Mouse (Mus musculus): ENCODE results near the gene Gm3402. TPM values are rescaled to one million over a fixed set of nuclear protein-coding genes. Genes with fewer than 3 reads are reported as not detected.
"Not testable (repeated sequence)": the region's sequence is repeated elsewhere in the genome, so short reads cannot be mapped to it uniquely, and the experiment has no call there.

Gene Gm3402
- not detected in 2 replicates for polyA plus RNA-seq (2014; fragmentation: Nextera tagmentation; extraction: Ambion mirVana)

DNA sequence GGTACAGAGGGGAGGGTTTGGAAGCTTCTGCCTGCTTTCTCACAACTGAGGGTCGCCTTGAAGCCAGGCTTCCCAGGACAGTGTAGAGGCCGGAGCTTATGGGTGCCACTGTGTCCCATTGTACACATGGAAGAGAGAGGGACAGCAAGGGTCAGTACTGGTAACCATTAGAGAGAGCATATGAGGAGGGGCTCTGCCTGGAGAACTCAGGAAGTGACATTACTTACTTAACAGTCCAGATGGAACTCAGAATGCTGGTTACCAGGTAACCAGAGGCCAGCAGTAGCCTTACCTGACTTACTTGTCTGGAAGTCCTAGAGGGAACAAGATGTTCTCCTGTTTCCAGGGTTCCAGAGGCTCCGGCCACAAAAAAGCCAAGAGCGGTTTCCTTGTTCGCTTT is at the start of gene Gm3402:
Gene Gm3402 (plus strand): TSS at position 301 of the 400 bp plus-strand sequence.
- not testable (repeated sequence) for H3K4me3 ChIP-seq (replicated peaks; ENCODE audit: low read length); H3K4me1 ChIP-seq (replicated peaks; ENCODE audit: control insufficient read depth, insufficient read depth, low read length)
- WGBS = no CpG with 5 or more reads among the region's 5 CpGs

DNA sequence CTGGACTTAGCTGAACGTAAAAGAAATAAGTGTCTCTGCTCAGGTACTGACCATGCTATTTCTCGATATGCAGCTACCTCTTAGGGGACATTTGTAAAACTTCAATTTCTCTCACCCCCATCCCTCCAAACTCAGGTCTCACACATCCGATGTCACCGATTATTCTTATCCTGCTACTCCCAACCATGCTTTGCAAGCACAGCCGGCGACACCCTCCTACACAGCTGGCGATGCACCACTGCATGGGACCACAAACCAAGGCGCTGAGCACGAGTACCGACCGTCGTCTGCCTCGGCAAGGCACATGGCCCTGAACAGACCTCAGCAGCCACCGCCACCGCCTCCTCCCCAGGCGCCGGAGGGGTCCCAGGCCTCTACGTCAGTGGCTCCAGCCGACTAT is 47.3 kb upstream of the Gm3402 start:
- Histone ChIP-seq H3K4me2 (replicated peaks) (no peak overlapping the region), H3K27me3 (ENCODE audit: control insufficient read depth, insufficient read depth, low read length) (no peaks in the 10 kb centered on the region), H3K4me1 (replicated peaks; ENCODE audit: control insufficient read depth, insufficient read depth, low read length) (no peaks in the 10 kb centered on the region), H3K4me3 (replicated peaks; ENCODE audit: low read length) (no peak overlapping the region), H3K9me3 (ENCODE audit: control insufficient read depth, low read length) (no peaks in the 10 kb centered on the region), H3K27ac (no peak overlapping the region), H3K9ac (no peak overlapping the region), H3K36me3 (replicated peaks; ENCODE audit: control insufficient read depth, insufficient read depth) (peaks cover 71% of the 10 kb centered on the region)
- 96% methylated on average over 19 of the region's 19 CpGs for WGBS
- ATAC-seq (ENCODE audit: low FRiP score) (no peak), DNase-seq (ENCODE audit: low spot score) (no peak)

More for the DNA sequence above, at the start of gene Gm3402:
- not testable (repeated sequence) for H3K9me3 ChIP-seq (ENCODE audit: control insufficient read depth, low read length); H3K27ac ChIP-seq; H3K4me2 ChIP-seq (replicated peaks); ATAC-seq (ENCODE audit: low FRiP score); H3K9ac ChIP-seq; DNase-seq (ENCODE audit: low spot score); H3K36me3 ChIP-seq (replicated peaks; ENCODE audit: control insufficient read depth, insufficient read depth); H3K27me3 ChIP-seq (ENCODE audit: control insufficient read depth, insufficient read depth, low read length)

DNA sequence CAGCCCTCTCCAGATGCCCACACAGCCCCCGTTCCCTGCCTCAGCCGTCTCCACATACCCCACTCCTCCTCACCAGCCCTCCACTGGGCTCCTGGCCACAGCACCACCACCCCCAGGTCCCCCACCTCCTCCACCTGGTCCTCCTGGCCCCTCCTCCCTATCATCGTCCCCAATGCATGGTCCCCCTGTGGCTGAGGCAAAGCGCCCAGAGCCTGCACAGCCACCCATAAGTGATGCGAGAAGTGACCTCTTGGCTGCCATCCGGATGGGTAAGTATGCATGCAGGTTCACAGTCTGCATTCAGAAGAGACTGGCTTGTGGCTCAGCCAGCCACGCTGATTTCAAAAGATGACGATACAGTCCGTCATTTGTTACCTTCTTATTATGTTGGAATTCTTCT is 45.6 kb upstream of the Gm3402 start:
- WGBS = 85% methylated on average over 9 of the region's 9 CpGs

DNA sequence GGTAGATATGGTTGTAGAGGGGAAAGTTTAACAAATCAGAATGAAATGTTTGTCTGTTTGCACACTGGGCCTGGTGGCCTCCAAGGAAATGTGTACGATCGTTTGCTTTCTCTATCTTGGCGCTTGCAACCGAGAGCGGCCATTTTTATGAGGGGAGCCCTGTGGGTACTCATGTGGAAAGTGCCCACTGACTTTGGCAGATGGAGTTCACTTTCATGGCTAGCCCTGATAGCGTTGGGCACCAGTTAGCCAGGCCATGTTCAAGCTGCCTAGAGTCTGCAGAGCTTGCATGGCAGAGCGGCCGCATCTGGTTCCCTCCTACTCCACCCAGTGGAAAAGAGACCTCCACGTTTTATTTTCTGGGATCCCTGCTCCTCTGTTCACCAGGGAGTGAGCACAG is 43.1 kb upstream of the Gm3402 start:
- Histone ChIP-seq H3K27ac (no peak overlapping the region), H3K9me3 (ENCODE audit: control insufficient read depth, low read length) (no peaks in the 10 kb centered on the region), H3K4me2 (replicated peaks) (no peak overlapping the region), H3K27me3 (ENCODE audit: control insufficient read depth, insufficient read depth, low read length) (no peaks in the 10 kb centered on the region), H3K4me3 (replicated peaks; ENCODE audit: low read length) (no peak overlapping the region), H3K9ac (no peak overlapping the region), H3K4me1 (replicated peaks; ENCODE audit: control insufficient read depth, insufficient read depth, low read length) (no peaks in the 10 kb centered on the region), H3K36me3 (replicated peaks; ENCODE audit: control insufficient read depth, insufficient read depth) (peaks cover 54% of the 10 kb centered on the region)
- DNase-seq (ENCODE audit: low spot score) = no peak
- 90% methylated on average over 9 of the region's 9 CpGs for WGBS
- ATAC-seq (ENCODE audit: low FRiP score) = no peak

More for the DNA sequence above, 45.6 kb upstream of the Gm3402 start:
- no peaks in the 10 kb centered on the region for H3K27me3 ChIP-seq (ENCODE audit: control insufficient read depth, insufficient read depth, low read length)
- DNase-seq (ENCODE audit: low spot score) (no peak), ATAC-seq (ENCODE audit: low FRiP score) (no peak)
- peaks cover 61% of the 10 kb centered on the region for H3K36me3 ChIP-seq (replicated peaks; ENCODE audit: control insufficient read depth, insufficient read depth)
- H3K4me3 ChIP-seq (replicated peaks; ENCODE audit: low read length) = no peak overlapping the region
- H3K27ac ChIP-seq = no peak overlapping the region
- no peaks in the 10 kb centered on the region for H3K4me1 ChIP-seq (replicated peaks; ENCODE audit: control insufficient read depth, insufficient read depth, low read length)
- H3K9me3 ChIP-seq (ENCODE audit: control insufficient read depth, low read length) = no peaks in the 10 kb centered on the region
- H3K9ac ChIP-seq = no peak overlapping the region
- H3K4me2 ChIP-seq (replicated peaks) = no peak overlapping the region

DNA sequence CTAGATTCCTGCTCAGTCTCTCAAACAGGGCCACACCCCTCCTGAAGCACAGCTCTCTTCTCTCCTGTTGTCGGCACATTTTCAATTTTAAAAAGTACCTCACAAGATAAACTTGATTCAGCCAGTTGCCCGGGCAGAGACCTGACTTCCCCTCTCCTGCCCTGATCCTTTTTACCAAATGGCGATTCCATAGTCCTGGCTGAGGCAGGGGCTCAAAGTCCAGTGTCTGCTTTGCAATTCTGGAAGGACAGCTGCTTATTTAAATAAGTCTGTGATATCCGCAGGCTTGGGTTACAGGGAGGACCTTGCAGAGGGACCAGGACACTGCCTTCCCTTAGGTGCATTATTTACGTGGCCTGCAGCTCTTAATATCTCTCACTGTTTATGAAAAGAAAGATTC is 42.6 kb upstream of the Gm3402 start:
- Histone ChIP-seq H3K4me2 (replicated peaks) (no peak overlapping the region), H3K4me3 (replicated peaks; ENCODE audit: low read length) (no peak overlapping the region), H3K4me1 (replicated peaks; ENCODE audit: control insufficient read depth, insufficient read depth, low read length) (no peaks in the 10 kb centered on the region), H3K27ac (no peak overlapping the region), H3K36me3 (replicated peaks; ENCODE audit: control insufficient read depth, insufficient read depth) (peaks cover 49% of the 10 kb centered on the region), H3K9ac (no peak overlapping the region), H3K9me3 (ENCODE audit: control insufficient read depth, low read length) (no peaks in the 10 kb centered on the region), H3K27me3 (ENCODE audit: control insufficient read depth, insufficient read depth, low read length) (no peaks in the 10 kb centered on the region)
- ATAC-seq (ENCODE audit: low FRiP score) (no peak), DNase-seq (ENCODE audit: low spot score) (no peak)
- WGBS = 87% methylated on average over 5 of the region's 5 CpGs

DNA sequence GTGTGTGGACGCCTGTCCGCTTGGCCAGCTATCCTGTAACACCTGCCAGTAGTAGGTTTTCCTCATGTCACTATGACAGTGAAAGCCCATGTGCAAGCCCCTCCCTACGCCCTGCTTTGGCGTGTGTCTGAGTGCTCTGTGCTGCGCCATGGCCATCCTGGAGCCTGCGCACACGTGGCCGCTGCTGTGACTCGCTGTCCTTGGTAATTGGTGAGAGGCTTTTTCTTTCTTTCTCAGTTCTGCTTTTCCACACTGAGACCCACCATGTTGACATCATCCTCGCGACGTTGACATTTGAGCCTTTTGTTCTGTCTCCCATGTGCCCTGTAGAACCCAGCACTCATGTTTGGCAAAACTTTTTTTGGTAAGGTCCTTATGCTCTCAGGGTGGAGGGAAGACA is 42.1 kb upstream of the Gm3402 start:
- no peak overlapping the region for H3K4me3 ChIP-seq (replicated peaks; ENCODE audit: low read length)
- no peaks in the 10 kb centered on the region for H3K4me1 ChIP-seq (replicated peaks; ENCODE audit: control insufficient read depth, insufficient read depth, low read length)
- no peak for ATAC-seq (ENCODE audit: low FRiP score)
- no peak overlapping the region for H3K27ac ChIP-seq
- peaks cover 44% of the 10 kb centered on the region for H3K36me3 ChIP-seq (replicated peaks; ENCODE audit: control insufficient read depth, insufficient read depth)
- H3K9ac ChIP-seq = no peak overlapping the region
- 94% methylated on average over 12 of the region's 12 CpGs for WGBS
- H3K27me3 ChIP-seq (ENCODE audit: control insufficient read depth, insufficient read depth, low read length) = no peaks in the 10 kb centered on the region
- no peak for DNase-seq (ENCODE audit: low spot score)
- H3K9me3 ChIP-seq (ENCODE audit: control insufficient read depth, low read length) = no peaks in the 10 kb centered on the region
- H3K4me2 ChIP-seq (replicated peaks) = no peak overlapping the region

DNA sequence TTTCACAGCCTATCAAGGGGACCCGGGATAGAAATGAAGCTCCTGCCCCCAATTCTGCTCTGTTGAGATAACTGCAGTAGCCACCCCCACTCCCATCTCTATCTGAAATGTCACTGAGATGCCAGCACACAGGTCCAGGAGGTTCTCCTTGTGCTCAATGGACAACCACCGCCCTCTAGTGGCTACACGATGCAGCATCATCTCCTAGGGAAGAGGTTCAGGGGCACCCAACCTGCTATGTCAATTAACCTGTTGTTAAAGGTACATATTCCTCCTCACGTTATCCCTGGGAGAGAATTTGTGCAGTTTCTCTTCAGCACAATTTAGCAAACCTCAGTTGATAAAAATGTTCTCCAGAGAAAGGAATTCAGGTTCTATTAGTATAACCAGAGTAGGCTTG is 34.4 kb upstream of the Gm3402 start:
- H3K4me3 ChIP-seq (replicated peaks; ENCODE audit: low read length); DNase-seq (ENCODE audit: low spot score): not testable (repeated sequence)

DNA sequence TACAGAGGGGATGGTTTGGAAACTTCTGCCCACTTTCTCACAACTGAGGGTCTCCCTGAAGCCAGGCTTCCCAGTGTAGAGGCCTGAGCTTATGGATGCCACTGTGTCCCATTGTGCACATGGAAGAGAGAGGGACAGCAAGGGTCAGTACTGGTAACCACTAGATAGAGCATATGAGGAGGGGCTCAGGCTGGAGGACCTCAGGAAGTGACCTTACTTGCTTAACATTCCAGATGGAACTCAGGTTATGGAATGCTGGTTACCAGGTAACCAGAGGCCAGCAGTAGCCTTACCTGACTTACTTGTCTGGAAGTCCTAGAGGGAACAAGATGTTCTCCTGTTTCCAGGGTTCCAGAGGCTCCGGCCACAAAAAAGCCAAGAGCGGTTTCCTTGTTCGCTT is 32.3 kb upstream of the Gm3402 start, which contains the start of gene Gm6408:
Gene Gm6408 (plus strand): TSS at position 301 of the 400 bp plus-strand sequence.
- H3K4me2 ChIP-seq (replicated peaks); H3K9me3 ChIP-seq (ENCODE audit: control insufficient read depth, low read length); H3K27me3 ChIP-seq (ENCODE audit: control insufficient read depth, insufficient read depth, low read length); H3K4me3 ChIP-seq (replicated peaks; ENCODE audit: low read length); DNase-seq (ENCODE audit: low spot score); H3K9ac ChIP-seq; H3K36me3 ChIP-seq (replicated peaks; ENCODE audit: control insufficient read depth, insufficient read depth); ATAC-seq (ENCODE audit: low FRiP score); H3K27ac ChIP-seq; H3K4me1 ChIP-seq (replicated peaks; ENCODE audit: control insufficient read depth, insufficient read depth, low read length): not testable (repeated sequence)
- WGBS = no CpG with 5 or more reads among the region's 3 CpGs

More for the DNA sequence above, 34.4 kb upstream of the Gm3402 start:
- ATAC-seq (ENCODE audit: low FRiP score); H3K9me3 ChIP-seq (ENCODE audit: control insufficient read depth, low read length); H3K27ac ChIP-seq; H3K27me3 ChIP-seq (ENCODE audit: control insufficient read depth, insufficient read depth, low read length); H3K4me1 ChIP-seq (replicated peaks; ENCODE audit: control insufficient read depth, insufficient read depth, low read length); H3K4me2 ChIP-seq (replicated peaks); H3K36me3 ChIP-seq (replicated peaks; ENCODE audit: control insufficient read depth, insufficient read depth); H3K9ac ChIP-seq: not testable (repeated sequence)
- 11% methylated on average over 4 of the region's 4 CpGs for WGBS

DNA sequence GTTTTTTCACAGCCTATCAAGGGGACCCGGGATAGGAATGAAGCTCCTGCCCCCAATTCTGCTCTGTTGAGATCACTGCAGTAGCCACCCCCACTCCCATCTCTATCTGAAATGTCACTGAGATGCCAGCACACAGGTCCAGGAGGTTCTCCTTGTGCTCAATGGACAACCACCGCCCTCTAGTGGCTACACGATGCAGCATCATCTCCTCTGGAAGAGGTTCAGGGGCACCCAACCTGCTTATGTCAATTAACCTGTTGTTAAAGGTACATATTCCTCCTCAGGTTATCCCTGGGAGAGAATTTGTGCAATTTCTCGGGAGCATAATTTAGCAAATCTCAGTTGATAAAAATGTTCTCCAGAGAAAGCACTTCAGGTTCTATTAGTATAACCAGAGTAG is 25.0 kb upstream of the Gm3402 start:
- WGBS = 14% methylated on average over 3 of the region's 4 CpGs
- ATAC-seq (ENCODE audit: low FRiP score); H3K9me3 ChIP-seq (ENCODE audit: control insufficient read depth, low read length); DNase-seq (ENCODE audit: low spot score); H3K4me1 ChIP-seq (replicated peaks; ENCODE audit: control insufficient read depth, insufficient read depth, low read length); H3K27me3 ChIP-seq (ENCODE audit: control insufficient read depth, insufficient read depth, low read length); H3K4me3 ChIP-seq (replicated peaks; ENCODE audit: low read length); H3K36me3 ChIP-seq (replicated peaks; ENCODE audit: control insufficient read depth, insufficient read depth); H3K27ac ChIP-seq; H3K4me2 ChIP-seq (replicated peaks); H3K9ac ChIP-seq: not testable (repeated sequence)

DNA sequence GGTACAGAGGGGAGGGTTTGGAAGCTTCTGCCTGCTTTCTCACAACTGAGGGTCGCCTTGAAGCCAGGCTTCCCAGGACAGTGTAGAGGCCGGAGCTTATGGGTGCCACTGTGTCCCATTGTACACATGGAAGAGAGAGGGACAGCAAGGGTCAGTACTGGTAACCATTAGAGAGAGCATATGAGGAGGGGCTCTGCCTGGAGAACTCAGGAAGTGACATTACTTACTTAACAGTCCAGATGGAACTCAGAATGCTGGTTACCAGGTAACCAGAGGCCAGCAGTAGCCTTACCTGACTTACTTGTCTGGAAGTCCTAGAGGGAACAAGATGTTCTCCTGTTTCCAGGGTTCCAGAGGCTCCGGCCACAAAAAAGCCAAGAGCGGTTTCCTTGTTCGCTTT is 22.9 kb upstream of the Gm3402 start, which contains the start of gene Gm6370:
Gene Gm6370 (plus strand): TSS at position 301 of the 400 bp plus-strand sequence.
- not testable (repeated sequence) for H3K36me3 ChIP-seq (replicated peaks; ENCODE audit: control insufficient read depth, insufficient read depth); H3K4me3 ChIP-seq (replicated peaks; ENCODE audit: low read length); ATAC-seq (ENCODE audit: low FRiP score); H3K9ac ChIP-seq; DNase-seq (ENCODE audit: low spot score); H3K27me3 ChIP-seq (ENCODE audit: control insufficient read depth, insufficient read depth, low read length); H3K4me1 ChIP-seq (replicated peaks; ENCODE audit: control insufficient read depth, insufficient read depth, low read length); H3K27ac ChIP-seq; H3K9me3 ChIP-seq (ENCODE audit: control insufficient read depth, low read length); H3K4me2 ChIP-seq (replicated peaks)
- WGBS = no CpG with 5 or more reads among the region's 5 CpGs
